Mouse (Mus musculus) neutrophil, adult 5-6 weeks (primary cell): ENCODE data around the gene Cntfr. TPM values are rescaled to one million over a fixed set of nuclear protein-coding genes. Genes with fewer than 3 reads are reported as not detected.

ENCODE experiments used
- ATAC-seq: fragments of 151-379, 151-347 bp; 2 replicates; pipeline ENCODE4 v1.8.0; 2017; ENCODE audit warnings: mild to moderate bottlenecking, moderate TSS enrichment; ENCODE audit not compliant: insufficient number of reproducible peaks, poor library complexity, low FRiP score, severe bottlenecking; ENCODE audit errors: extremely low read depth
- total RNA-seq: library from RNA; stranded (forward); fragments of 200-1000 nt; gene quantifications from 2 replicates; pipeline ENCODE4 v1.2.3, GENCODE M21; 2017

The Cntfr gene
- total RNA-seq, 1 experiment from 2014 or later = not detected

GRCm38 (mm10) chr4:41635224-41635623 is 61.7 kb downstream of the Cntfr start:
- no peak for ATAC-seq

GRCm38 (mm10) chr4:41634631-41635030 is 62.3 kb downstream of the Cntfr start:
- no peak for ATAC-seq

DNA sequence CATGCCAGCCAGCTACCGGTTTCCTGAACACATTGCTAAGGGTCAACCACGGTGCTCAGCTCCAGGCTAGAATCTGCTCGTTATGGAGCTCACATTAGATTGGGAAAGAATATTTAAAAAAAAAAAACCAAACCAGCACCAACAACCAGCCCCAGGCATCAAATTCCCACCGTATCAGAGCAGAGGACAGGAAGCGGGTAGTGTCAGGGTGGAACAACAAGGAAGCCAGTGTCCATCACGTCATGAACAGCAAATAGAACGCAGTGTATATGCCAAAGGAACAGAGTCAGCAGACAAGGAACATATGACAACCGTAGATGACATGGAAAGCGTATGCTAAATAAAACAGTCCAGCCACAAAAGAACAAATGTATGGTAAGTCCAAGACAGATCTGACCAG is 63.9 kb downstream of the Cntfr start:
- no peak for ATAC-seq

DNA sequence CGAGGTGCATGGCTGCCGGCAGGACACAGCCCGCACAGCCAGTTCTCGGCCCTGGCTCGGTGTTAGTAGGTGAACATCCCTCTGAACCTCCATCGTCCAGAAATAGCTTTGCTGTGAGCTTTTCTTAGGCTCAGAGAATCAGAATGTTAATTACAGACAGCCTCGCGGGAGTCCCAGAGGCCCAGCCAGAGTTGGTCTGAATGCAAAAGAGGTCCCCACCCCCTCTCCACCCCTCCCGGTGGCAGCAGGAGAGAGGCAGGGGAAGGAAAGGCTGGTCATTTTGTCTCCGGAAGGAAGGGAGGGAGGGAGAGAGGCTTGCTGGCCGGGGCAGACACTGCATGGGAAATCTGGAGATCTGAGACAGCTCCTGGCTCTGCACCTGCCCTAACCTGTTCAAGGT is 65.5 kb downstream of the Cntfr start:
- ATAC-seq = no peak

GRCm38 (mm10) chr4:41630196-41630595 is 66.7 kb downstream of the Cntfr start:
- no peak for ATAC-seq

DNA sequence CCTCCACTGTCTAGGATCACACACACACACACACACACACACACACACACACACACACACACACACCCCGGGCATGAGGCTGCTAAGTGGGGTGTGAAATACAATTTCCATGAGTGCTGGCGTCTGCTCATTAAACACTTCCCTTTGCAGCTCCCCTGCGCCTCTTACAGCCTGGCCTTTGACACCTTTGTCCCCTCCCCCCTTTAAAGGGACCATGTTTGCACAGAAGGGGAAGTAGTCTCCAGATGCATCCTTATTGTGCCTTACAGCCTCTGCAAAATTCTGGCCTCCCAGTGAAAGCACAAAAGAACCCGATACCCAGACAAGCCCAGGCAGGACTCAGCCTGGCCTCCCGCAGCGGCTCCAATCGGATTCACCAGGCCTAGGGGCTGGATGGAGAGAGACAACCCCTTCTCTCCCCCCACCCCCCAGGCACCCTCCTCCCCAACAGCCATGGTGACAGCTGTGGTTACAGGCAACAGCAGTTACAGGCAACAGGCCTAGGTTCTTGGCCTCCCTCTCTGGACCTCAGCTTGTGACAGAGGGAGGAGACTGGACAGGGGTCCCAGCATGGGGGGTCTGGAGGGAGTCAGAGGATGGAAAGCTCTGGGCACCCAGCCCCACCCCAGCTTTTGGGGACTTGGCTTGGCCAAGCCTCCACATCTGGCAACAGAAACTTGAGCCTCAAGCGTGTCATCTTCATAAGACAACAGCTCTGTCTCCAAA is 68.5 kb downstream of the Cntfr start:
- peak; percentile 44; the same call in 1 of the 2 replicates for ATAC-seq

DNA sequence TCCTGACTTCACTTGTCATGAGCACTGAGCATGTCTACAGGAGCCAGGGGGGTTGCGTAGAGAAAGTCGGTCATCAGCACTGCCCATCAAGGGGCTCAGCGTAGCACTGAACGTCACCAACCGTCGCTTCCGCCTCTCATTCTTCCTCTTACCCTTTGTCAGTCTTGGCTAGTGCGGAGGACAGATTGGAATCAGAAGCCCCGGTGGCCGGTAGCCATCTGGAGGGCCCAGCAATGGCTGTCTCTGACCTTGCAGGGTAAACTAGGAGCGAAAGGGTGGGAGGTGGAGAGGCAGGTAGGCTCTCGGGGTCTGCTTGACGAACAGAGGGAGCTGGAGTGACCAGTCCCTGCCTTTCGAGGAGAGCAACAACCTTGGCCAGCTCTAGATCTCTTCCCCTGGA is 74.8 kb downstream of the Cntfr start:
- ATAC-seq = no peak

DNA sequence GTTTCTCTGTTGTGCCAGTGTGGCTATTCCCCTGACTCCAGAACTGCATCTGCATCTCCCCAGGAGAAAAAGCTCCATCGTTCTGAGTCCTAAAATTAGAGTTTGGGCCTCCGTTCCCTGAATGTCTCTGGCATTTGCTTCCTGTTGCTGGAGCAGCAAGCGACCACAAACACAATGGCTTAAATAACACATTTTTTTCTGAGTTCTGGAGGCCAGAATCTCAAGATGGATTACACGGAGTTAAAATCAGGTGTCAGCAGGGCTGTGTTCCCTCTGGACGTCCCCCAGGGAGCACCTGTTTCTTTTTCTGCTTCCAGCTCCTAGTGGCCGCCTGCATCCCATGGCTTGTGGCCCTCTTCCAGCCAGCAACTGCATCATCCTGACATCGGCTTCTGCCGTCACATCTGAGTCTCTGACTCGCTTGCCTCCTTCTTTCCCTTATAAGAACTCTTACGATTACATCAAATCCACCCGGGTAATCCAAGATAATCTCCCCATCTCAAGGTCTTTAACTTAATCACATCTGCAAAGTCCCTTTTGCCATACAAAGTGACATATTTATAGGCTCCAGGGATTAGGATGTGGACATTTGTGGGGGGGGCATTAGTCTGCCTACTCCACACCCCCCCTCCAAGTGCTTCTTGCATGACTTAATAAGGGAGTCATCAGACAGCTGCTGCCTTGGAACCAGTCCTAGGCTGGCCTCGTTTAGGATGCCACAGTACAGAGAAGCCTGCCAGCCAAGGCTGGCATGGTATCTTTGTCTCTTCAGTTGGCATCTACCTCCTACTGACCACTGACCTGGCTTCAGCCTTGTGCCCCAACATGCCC is 77.8 kb downstream of the Cntfr start:
- ATAC-seq = no peak

DNA sequence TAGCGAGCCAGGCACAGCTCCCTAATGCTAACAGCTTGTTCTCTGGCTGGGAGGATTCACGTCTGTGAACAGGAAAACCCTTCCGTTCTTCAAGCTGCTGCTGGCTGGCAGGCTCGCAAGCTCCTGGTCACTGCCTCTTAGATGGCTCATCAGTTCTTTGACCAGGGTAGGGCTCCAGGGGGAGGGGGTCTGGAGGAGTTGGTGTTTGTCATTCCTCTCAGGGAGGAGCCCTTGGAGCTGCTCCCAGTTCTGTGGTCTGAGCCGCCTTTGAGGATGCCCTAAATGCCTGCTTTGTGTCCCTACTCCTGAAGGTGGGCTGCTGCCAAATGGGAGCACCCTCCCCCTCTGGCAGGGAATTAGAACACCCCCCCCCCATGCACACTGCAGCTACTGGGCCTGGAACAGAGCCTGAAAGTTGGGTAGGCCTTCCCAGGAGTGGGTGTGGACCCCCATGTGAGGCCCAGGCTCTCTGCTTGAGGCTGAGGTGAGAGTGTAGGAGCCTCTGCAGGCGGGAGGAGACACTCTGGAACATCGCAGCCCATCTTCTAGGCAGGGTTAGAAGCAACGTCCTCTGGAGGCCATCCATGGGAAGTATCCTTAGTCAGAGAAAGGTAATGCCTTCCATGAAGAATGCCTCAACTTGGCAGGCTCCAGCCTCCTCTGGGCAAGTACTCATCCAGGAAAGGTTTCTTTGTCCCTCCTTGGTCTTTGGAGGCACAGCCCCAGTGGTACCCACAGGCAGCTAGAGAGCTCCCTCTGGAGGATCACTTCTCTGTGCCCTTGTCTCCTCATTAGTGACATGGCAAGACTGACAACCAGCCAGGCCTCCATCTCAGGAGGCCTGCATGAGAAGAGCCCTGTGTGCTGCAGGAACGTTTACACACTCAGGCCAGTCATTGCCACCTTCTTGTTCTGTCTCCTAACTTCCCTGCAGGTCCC is 81.0 kb downstream of the Cntfr start:
- ATAC-seq = no peak

GRCm38 (mm10) chr4:41614156-41614555 is 82.7 kb downstream of the Cntfr start:
- ATAC-seq = peak; percentile 42

- ATAC-seq = no peak
Measured at GRCm38 (mm10) chr4:41612166-41612565, 84.7 kb downstream of the Cntfr start.

- ATAC-seq = no peak
Measured at GRCm38 (mm10) chr4:41610594-41610980, 86.3 kb downstream of the Cntfr start.

GRCm38 (mm10) chr4:41609681-41610593 is 87.0 kb downstream of the Cntfr start:
- ATAC-seq = no peak

Other genes starting within 250 kb of the Cntfr start
- gene Kif24, start 232.2 kb downstream of the Cntfr start, total RNA-seq = 2.9 and 3.3 TPM in 2 replicates
- 1.0 and 2.2 TPM in 2 replicates for gene Nudt2, start 231.9 kb downstream of the Cntfr start, total RNA-seq
- gene AI464131, start 194.0 kb downstream of the Cntfr start, total RNA-seq = not detected in 2 replicates
- gene 1110017D15Rik, start 179.8 kb downstream of the Cntfr start, total RNA-seq = not detected in 2 replicates
- 8.4 and 10.2 TPM in 2 replicates for gene Fam219a, start 127.6 kb downstream of the Cntfr start, total RNA-seq
- gene Dnaic1, start 127.3 kb downstream of the Cntfr start, total RNA-seq = not detected in 2 replicates
- gene Enho, start 56.8 kb downstream of the Cntfr start, total RNA-seq = not detected in 2 replicates
- gene Il11ra1, start 2.9 kb upstream of the Cntfr start, total RNA-seq = 27.1 and 33.6 TPM in 2 replicates
- gene Rpp25l, start 16.4 kb upstream of the Cntfr start, total RNA-seq = 14.4 and 15.5 TPM in 2 replicates
- 52.5 and 75.5 TPM in 2 replicates for gene Dctn3, start 26.1 kb upstream of the Cntfr start, total RNA-seq
- not detected in 2 replicates for gene Arid3c, start 34.1 kb upstream of the Cntfr start, total RNA-seq
- 34.1 and 37.4 TPM in 2 replicates for gene Galt, start 58.1 kb upstream of the Cntfr start, total RNA-seq
- gene Sigmar1, start 59.1 kb upstream of the Cntfr start, total RNA-seq = 17.9 and 20.7 TPM in 2 replicates
- gene Ccl27a, start 77.2 kb upstream of the Cntfr start, total RNA-seq = 2.9 and 5.6 TPM in 2 replicates
- gene Gm21541, start 206.5 kb upstream of the Cntfr start, total RNA-seq = not detected in 2 replicates
- gene Gm20878, start 244.5 kb upstream of the Cntfr start, total RNA-seq = 0.93 TPM in 1 of 2 replicates, not detected in the other